Mouse (Mus musculus) testis, adult 2 months (tissue): ENCODE results near the gene Stambp. TPM values are rescaled to one million over a fixed set of nuclear protein-coding genes. Genes with fewer than 3 reads are reported as not detected.
"Not testable (repeated sequence)": the region's sequence is repeated elsewhere in the genome, so short reads cannot be mapped to it uniquely, and the experiment has no call there.

Experiments
- H3K27ac ChIP-seq: fragments of 200-500 bp; 2 replicates; pipeline ENCODE4 v1.5.1; 2012; ENCODE audit warnings: low read depth, low read length; ENCODE audit not compliant: control insufficient read depth, insufficient read depth
- H3K27me3 ChIP-seq: fragments of 200-500 bp; 2 replicates; pipeline ENCODE4 v1.6.1; 2012; ENCODE audit warnings: mild to moderate bottlenecking, low read length, moderate library complexity; ENCODE audit not compliant: control insufficient read depth, insufficient read depth
- H3K36me3 ChIP-seq: fragments of 200-500 bp; 2 replicates; pipeline ENCODE4 v1.6.1; 2012; ENCODE audit warnings: mild to moderate bottlenecking, low read length; ENCODE audit not compliant: control insufficient read depth, insufficient read depth
- H3K4me1 ChIP-seq: fragments of 200-500 bp; 2 replicates; pipeline ENCODE4 v1.6.1; 2012; ENCODE audit warnings: low read length; ENCODE audit not compliant: control insufficient read depth, insufficient read depth
- H3K4me3 ChIP-seq: fragments of 200-500 bp; 2 replicates; pipeline ENCODE4 v1.5.1; 2012; ENCODE audit warnings: low read depth, mild to moderate bottlenecking, low read length, moderate library complexity, mixed read lengths; ENCODE audit not compliant: control insufficient read depth
- CTCF ChIP-seq: fragments of 200-500 bp; IDR thresholded peaks from 2 replicates; pipeline ENCODE4 v1.5.1; 2012; ENCODE audit warnings: low read depth, mild to moderate bottlenecking, inconsistent platforms, low read length, moderate library complexity; ENCODE audit not compliant: control insufficient read depth, insufficient read depth, insufficient replicate concordance
- POLR2A ChIP-seq: fragments of 200-500 bp; IDR thresholded peaks from 2 replicates; pipeline ENCODE4 v1.6.1; 2012; ENCODE audit warnings: low read depth, mild to moderate bottlenecking, inconsistent platforms, low read length, moderate library complexity; ENCODE audit not compliant: control insufficient read depth
- polyA plus RNA-seq: library from polyadenylated mRNA; depleted of rRNA; stranded (reverse); fragments of >200 nt; gene quantifications from 2 replicates; pipeline ENCODE4 v1.2.3, GENCODE M21; 2012

Stambp gene
- polyA plus RNA-seq, 1 experiment = 44.6 TPM

DNA sequence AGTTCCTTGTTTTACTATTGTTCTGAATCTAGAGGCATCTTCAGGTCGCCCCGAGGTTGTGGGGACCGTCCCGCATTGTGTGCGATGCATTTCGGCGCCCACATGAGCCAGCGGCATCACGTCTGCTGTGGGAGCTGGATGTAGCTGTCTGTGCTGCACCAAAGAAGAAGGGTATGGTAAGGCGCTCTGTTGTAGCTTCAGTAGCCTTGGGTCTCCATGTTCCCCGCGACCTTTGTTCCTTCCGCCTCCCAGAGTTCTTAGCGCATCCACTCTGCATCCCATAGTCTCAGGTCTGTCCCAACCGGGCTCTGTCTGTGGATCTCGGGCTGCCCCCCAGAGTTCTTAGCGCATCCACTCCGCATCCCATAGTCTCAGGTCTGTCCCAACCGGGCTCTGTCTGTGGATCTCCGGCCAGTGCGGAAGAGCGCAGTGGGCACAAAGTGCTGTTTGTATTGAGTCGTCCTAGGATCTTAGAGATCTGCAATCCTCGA is 26.6 kb upstream of the Stambp start:
- H3K27ac ChIP-seq = no peak overlapping the region

DNA sequence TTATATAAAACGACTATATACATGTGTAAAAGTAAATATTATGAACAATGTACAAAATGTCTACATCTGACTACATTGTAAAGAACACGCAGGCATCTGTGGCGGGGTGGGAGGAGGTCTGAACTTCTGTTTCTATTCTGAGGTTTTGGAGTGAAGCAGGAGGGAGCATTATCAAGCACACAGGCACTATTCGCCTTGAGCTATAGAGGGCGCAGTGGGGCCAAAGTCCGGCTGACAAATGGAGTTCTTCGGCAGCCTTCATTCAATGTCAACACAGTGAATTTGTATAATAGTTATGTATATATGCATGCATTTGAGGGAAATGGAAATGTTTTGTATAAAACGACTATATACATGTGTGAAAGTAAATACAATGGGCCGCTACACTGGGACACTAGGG is 26.1 kb upstream of the Stambp start:
- TF ChIP-seq CTCF (peak; percentile 57; the same call in 1 of the 2 replicates), POLR2A (no peak)
- Histone ChIP-seq H3K27me3 (no peaks in the 10 kb centered on the region), H3K4me3 (peak overlapping the region; percentile 67), H3K27ac (no peak overlapping the region), H3K4me1 (peaks cover 8% of the 10 kb centered on the region), H3K36me3 (no peaks in the 10 kb centered on the region)

More for the DNA sequence above, 26.6 kb upstream of the Stambp start:
- Histone ChIP-seq H3K27me3 (no peaks in the 10 kb centered on the region), H3K4me3 (peak overlapping the region; percentile 67), H3K36me3 (no peaks in the 10 kb centered on the region), H3K4me1 (peaks cover 8% of the 10 kb centered on the region)
- no peak for TF ChIP-seq POLR2A
- TF ChIP-seq CTCF = no peak

DNA sequence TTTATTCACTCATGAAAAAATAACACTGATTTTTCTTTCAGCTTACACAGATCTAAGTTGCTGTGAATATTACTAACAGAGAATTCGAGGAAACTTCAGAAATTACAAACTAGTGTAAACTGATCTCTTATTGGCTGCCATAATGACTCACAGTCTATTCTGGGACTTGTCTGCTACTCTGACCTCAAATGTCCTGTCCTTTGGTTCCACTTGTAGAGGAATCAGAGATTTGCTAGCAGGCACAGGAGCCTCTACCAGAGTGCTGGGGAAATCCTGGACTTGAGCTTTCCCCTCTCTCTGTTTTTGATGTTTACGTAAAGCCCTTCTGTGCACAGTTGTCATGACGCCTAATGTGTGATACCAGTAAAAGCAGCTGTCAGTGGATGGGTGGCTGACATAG is 25.5 kb upstream of the Stambp start:
- Histone ChIP-seq H3K4me1 (peaks cover 8% of the 10 kb centered on the region), H3K27ac (no peak overlapping the region), H3K36me3 (no peaks in the 10 kb centered on the region), H3K4me3 (no peak overlapping the region), H3K27me3 (no peaks in the 10 kb centered on the region)
- no peak for TF ChIP-seq CTCF
- TF ChIP-seq POLR2A = no peak

DNA sequence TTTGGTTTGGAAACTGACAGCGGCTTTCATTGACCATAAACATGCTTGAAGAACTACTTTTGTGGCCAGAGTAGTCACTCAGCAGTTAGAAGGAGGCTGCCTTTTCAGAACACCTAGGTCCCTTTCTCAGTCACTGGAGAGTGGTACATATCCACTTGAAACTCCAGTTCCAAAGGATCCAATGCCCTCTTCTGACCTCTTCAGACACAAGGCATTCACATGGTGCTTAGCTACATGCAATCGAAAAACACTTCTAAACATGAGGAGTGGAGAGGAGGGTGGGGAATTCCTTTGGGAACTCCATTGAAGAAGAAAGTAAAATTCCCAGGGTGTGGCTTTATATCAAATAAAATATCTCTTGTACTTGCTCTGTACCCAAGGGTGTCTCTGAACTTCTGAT is 22.5 kb upstream of the Stambp start:
- Histone ChIP-seq H3K4me3 (no peak overlapping the region), H3K27me3 (no peaks in the 10 kb centered on the region), H3K27ac (no peak overlapping the region), H3K36me3 (no peaks in the 10 kb centered on the region), H3K4me1 (peaks cover 8% of the 10 kb centered on the region)
- TF ChIP-seq CTCF (no peak), POLR2A (no peak)

GRCm38 (mm10) chr6:83593896-83594295 is 21.4 kb upstream of the Stambp start:
- Histone ChIP-seq H3K36me3 (no peaks in the 10 kb centered on the region), H3K4me1 (peaks cover 3% of the 10 kb centered on the region), H3K4me3 (no peak overlapping the region), H3K27ac (no peak overlapping the region), H3K27me3 (no peaks in the 10 kb centered on the region)
- TF ChIP-seq POLR2A (no peak), CTCF (no peak)

GRCm38 (mm10) chr6:83592051-83592450 is 19.5 kb upstream of the Stambp start:
- Histone ChIP-seq H3K27ac (no peak overlapping the region), H3K27me3 (no peaks in the 10 kb centered on the region), H3K4me1 (no peaks in the 10 kb centered on the region), H3K36me3 (no peaks in the 10 kb centered on the region), H3K4me3 (no peak overlapping the region)
- TF ChIP-seq CTCF = no peak
- TF ChIP-seq POLR2A = no peak

DNA sequence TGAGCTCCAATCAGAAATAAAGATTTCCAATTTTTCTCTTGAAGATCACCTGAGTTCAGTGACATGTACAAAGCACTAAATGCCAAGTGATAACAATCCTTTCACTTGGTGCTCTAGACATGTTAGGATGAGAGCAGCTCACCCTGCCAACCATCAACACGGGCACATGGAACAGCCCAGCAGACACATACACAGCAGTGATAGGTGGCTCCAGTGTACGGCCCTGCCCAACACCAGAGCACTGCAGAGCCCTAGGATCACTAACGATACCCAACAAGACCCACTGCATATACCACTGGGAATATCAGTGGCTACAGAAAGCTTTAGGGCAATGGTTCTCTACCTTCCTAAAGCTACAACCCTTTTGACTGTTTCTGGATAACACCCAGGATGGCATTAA is 17.8 kb upstream of the Stambp start:
- no peaks in the 10 kb centered on the region for H3K27me3 ChIP-seq
- H3K27ac ChIP-seq = no peak overlapping the region
- H3K4me1 ChIP-seq = no peaks in the 10 kb centered on the region
- no peaks in the 10 kb centered on the region for H3K36me3 ChIP-seq
- TF ChIP-seq POLR2A = no peak
- TF ChIP-seq CTCF = no peak
- no peak overlapping the region for H3K4me3 ChIP-seq

DNA sequence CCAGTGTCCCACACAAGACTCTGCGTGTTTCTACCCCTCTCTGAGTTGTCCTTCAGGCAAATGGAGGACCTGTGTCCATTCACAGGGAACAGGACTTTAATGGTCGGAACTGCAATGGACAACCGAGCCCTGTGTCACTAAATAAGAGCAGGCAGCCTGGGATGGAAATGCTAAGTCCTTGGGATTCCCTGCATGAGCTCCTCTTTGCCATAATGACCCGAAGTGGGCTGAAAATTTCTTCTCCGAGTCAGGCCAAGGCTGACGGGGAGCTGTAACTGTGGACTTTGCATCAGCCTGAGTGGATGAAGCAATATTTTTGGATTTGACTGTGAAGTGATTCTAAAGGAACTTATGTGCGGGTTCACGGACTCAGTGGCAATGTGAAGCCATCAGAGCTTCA is 14.7 kb upstream of the Stambp start:
- H3K4me1 ChIP-seq, H3K36me3 ChIP-seq, H3K4me3 ChIP-seq, H3K27me3 ChIP-seq, H3K27ac ChIP-seq: not testable (repeated sequence)

DNA sequence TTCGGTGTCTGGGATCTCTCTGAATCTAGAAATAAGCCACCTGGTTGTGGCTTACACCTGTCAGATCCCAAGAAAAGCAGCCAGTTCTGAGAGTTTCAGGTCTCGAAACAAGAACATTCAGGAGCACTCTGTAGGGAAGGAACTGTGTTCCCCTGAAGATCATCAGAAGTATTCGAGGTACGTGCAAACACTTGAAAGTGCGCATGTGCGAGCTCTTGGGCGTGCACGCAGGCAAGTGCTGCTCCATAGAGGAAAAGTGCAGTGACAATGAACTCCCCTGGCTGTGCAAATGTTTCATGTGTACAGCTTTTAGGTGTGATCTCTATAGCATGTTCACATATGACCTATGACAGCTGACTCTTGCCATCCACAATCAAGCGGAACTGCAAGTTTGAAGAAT is 12.8 kb upstream of the Stambp start:
- H3K4me1 ChIP-seq, H3K36me3 ChIP-seq, H3K4me3 ChIP-seq, H3K27ac ChIP-seq, H3K27me3 ChIP-seq: not testable (repeated sequence)
